22 mouse cellular contexts compared by ENCODE assay signal in the genomic region with DNA sequence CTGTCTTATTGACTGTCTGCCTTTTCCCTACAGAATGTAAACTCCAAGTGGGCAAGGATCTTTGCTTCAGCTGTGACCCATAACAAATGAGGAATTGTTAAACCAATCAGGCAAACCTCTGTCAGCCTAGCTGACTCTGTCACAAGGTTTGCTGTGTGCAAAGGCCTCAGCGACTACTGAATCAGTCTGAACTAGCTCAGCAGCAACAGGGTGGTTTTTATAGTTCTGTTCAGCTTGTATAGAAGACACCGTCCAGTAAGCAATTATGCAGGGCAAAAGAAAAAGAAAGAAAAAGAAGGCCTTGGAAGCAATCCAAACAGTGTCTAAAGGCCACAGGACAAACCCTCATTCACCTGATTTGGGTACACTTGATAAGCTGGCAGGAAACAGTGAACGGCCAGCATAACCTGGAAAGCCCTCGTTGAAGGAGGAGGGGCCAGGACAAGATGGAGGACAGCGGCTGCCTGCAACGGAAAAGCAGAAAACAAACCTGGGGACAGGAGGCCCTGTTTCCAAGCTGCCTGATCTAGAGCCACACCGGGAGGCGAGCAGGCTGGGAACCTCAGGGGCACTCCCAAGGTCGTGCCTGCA. TPM values are rescaled to one million over a fixed set of nuclear protein-coding genes. Genes with fewer than 3 reads are reported as not detected.
A peak's percentile ranks its signal among the peaks of the same experiment; 100 is the strongest.
DNase-seq lines count a peak whose midpoint lies in the region; ATAC-seq lines count a peak whose summit lies in the region.
"Had no signal": no experiment of that assay in that cellular context is flagged by ENCODE, and none has a peak within 500 bp of the region (broad histone marks: within the 10 kb centered on the region; RNA-seq: fewer than 3 reads in every experiment).

No protein-coding gene starts in this region.

- H3K4me2 ChIP-seq in forebrain, embryonic 12.5 days = no peak overlapping the region
- H3K4me2 ChIP-seq: heart, embryonic 12.5 days; liver, embryonic 13.5 days had no signal

- no peaks in the 10 kb centered on the region for H3K36me3 ChIP-seq in forebrain, embryonic 12.5 days (replicated peaks)
- H3K36me3 ChIP-seq: embryonic facial prominence, embryonic 10.5 days; heart, embryonic 12.5 days; hindbrain, embryonic 10.5 days; liver, embryonic 13.5 days had no signal

- no peaks in the 10 kb centered on the region for H3K27me3 ChIP-seq in forebrain, embryonic 12.5 days
- H3K27me3 ChIP-seq: heart, embryonic 12.5 days; liver, embryonic 13.5 days; megakaryocyte, embryonic 14.5 days had no signal

- no peak overlapping the region for H3K27ac ChIP-seq in forebrain, embryonic 12.5 days
- H3K27ac ChIP-seq: embryonic facial prominence, embryonic 10.5 days; gastrocnemius, adult 2 months; hindbrain, embryonic 10.5 days; liver, embryonic 13.5 days had no signal

- 78% methylated on average over 9 of the region's 9 CpGs for WGBS in forebrain, embryonic 12.5 days

- no peaks in the 10 kb centered on the region for H3K4me1 ChIP-seq in forebrain, embryonic 12.5 days
- H3K4me1 ChIP-seq: embryonic facial prominence, embryonic 10.5 days; hindbrain, embryonic 10.5 days had no signal

- no peaks in the 10 kb centered on the region for H3K9me3 ChIP-seq in forebrain, embryonic 12.5 days
- H3K9me3 ChIP-seq: embryonic facial prominence, embryonic 10.5 days; heart, embryonic 12.5 days; hindbrain, embryonic 10.5 days; liver, embryonic 13.5 days; megakaryocyte, embryonic 14.5 days had no signal

- ATAC-seq in forebrain, embryonic 12.5 days (ENCODE audit: low FRiP score) = no peak
- ATAC-seq: forebrain, postnatal 0 days had no signal

- H3K4me3 ChIP-seq in forebrain, embryonic 12.5 days (replicated peaks) = no peak overlapping the region
- H3K4me3 ChIP-seq: embryonic facial prominence, embryonic 10.5 days; erythroblast, embryonic 14.5 days; gastrocnemius, adult 2 months; heart, embryonic 12.5 days; hindbrain, embryonic 10.5 days; liver, embryonic 13.5 days; megakaryocyte, embryonic 14.5 days had no signal

- peak; percentile 13 for DNase-seq in heart, adult 8-10 months (ENCODE audit: low spot score)
- no peak for DNase-seq in heart, adult 11 months
- DNase-seq in lung, postnatal 10 days = peak; percentile 12
- no peak for DNase-seq in lung, postnatal 4 days
- DNase-seq in lung, postnatal 25 days (ENCODE audit: low spot score) = peak; percentile 38
- no peak for DNase-seq in layer of hippocampus, adult 11-12 months (ENCODE audit: low spot score)
- DNase-seq in right cerebral cortex, postnatal 4 days = no peak
- DNase-seq: adrenal gland, postnatal 25 days; cerebellum, postnatal 10 days; forebrain, postnatal 0 days; gastrocnemius, adult 2 months; liver, embryonic 13.5 days; retina, postnatal 1 day; spleen, adult 18-20 months; thymus, postnatal 4 days had no signal

- H3K9ac ChIP-seq in forebrain, embryonic 12.5 days = no peak overlapping the region
- H3K9ac ChIP-seq: forebrain, postnatal 0 days; heart, embryonic 12.5 days; liver, embryonic 13.5 days had no signal

RNA-seq across cellular contexts. Expression of a gene that starts 24.5 kb away (rescaled TPM):
- 10 to 100 TPM; 56.1 to 62.3 (median 59.5) TPM for total RNA-seq in heart, adult 8-10 months (2022)
- polyA plus RNA-seq in forebrain, embryonic 12.5 days (2016; fragmentation: Nextera tagmentation; extraction: Ambion mirVana) = 93.7 and 98.9 TPM in 2 replicates

RNA-seq across cellular contexts. Expression of a gene that starts 24.8 kb away (rescaled TPM):
- 10 to 100 TPM; 14.5 to 18.5 (median 17.3) TPM for total RNA-seq in heart, adult 8-10 months (2022)
- polyA plus RNA-seq in forebrain, embryonic 12.5 days (2016; fragmentation: Nextera tagmentation; extraction: Ambion mirVana) = 17.5 and 17.9 TPM in 2 replicates

RNA-seq across cellular contexts. Expression of a gene that starts 36.7 kb away (rescaled TPM):
- not detected for total RNA-seq in heart, adult 8-10 months (2022)
- polyA plus RNA-seq in forebrain, embryonic 12.5 days (2016; fragmentation: Nextera tagmentation; extraction: Ambion mirVana) = 0.13 and 0.17 TPM in 2 replicates
- total RNA-seq: adrenal gland, postnatal 25 days; forebrain, postnatal 0 days; gastrocnemius, adult 2 months; neutrophil, adult 5-6 weeks had no signal
- polyA plus RNA-seq: erythroblast, embryonic 14.5 days; liver, embryonic 13.5 days had no signal

Comparison
In these comparisons a context has a peak if more than half of its experiments do, and no peak if none do; other contexts are left out.
1. DNase-seq: peak in heart, adult 8-10 months (single experiment), lung, postnatal 10 days (single experiment) and lung, postnatal 25 days (single experiment); none in heart, adult 11 months (single experiment), lung, postnatal 4 days (0 of 2), layer of hippocampus, adult 11-12 months (single experiment) and right cerebral cortex, postnatal 4 days (single experiment).